Mouse (Mus musculus): ENCODE data around the gene Kcna5. TPM values are rescaled to one million over a fixed set of nuclear protein-coding genes. Genes with fewer than 3 reads are reported as not detected.

Kcna5 gene
- polyA plus RNA-seq, 1 experiment from 2014 or later = 2.1 TPM

- no peak for DNase-seq (ENCODE audit: low spot score)
- no peaks in the 10 kb centered on the region for H3K9me3 ChIP-seq (ENCODE audit: control insufficient read depth, low read length)
- H3K4me1 ChIP-seq (ENCODE audit: control insufficient read depth, insufficient read depth, low read length) = peaks cover 6% of the 10 kb centered on the region
- H3K27ac ChIP-seq (ENCODE audit: low read depth, low read length) = no peak overlapping the region
- peaks cover 7% of the 10 kb centered on the region for H3K27me3 ChIP-seq (ENCODE audit: control insufficient read depth, insufficient read depth, low read length)
- H3K9ac ChIP-seq (ENCODE audit: low read length) = no peak overlapping the region
- no peak overlapping the region for H3K4me3 ChIP-seq (ENCODE audit: low read depth, low read length)
- H3K36me3 ChIP-seq (ENCODE audit: control insufficient read depth, insufficient read depth, low read length) = no peaks in the 10 kb centered on the region
- no peak for ATAC-seq (ENCODE audit: insufficient read depth, low FRiP score, low TSS enrichment)
- 82% methylated on average over 3 of the region's 3 CpGs for WGBS
- H3K4me2 ChIP-seq (ENCODE audit: low read depth) = no peak overlapping the region
Measured at GRCm38 (mm10) chr6:126530019-126530418, 5.2 kb downstream of the Kcna5 start.

- no peak overlapping the region for H3K4me2 ChIP-seq (ENCODE audit: low read depth)
- WGBS = 38% methylated on average over 10 of the region's 10 CpGs
- no peaks in the 10 kb centered on the region for H3K36me3 ChIP-seq (ENCODE audit: control insufficient read depth, insufficient read depth, low read length)
- no peaks in the 10 kb centered on the region for H3K27me3 ChIP-seq (ENCODE audit: control insufficient read depth, insufficient read depth, low read length)
- no peaks in the 10 kb centered on the region for H3K9me3 ChIP-seq (ENCODE audit: control insufficient read depth, low read length)
- 0 out of 2 replicates have a peak overlapping the region, but pooled peaks have one; percentile 10 for H3K9ac ChIP-seq (ENCODE audit: low read length)
- H3K4me1 ChIP-seq (ENCODE audit: control insufficient read depth, insufficient read depth, low read length) = peaks cover 5% of the 10 kb centered on the region; the same call in 1 of the 2 replicates
- H3K27ac ChIP-seq (ENCODE audit: low read depth, low read length) = no peak overlapping the region
- DNase-seq (ENCODE audit: low spot score) (peak; percentile 58), ATAC-seq (ENCODE audit: insufficient read depth, low FRiP score, low TSS enrichment) (no peak)
- H3K4me3 ChIP-seq (ENCODE audit: low read depth, low read length) = no peak overlapping the region
Measured at GRCm38 (mm10) chr6:126514720-126515119, 20.5 kb downstream of the Kcna5 start.

GRCm38 (mm10) chr6:126513714-126514248 lies 21.4 kb downstream of the Kcna5 start:
- ATAC-seq (ENCODE audit: insufficient read depth, low FRiP score, low TSS enrichment) (no peak), DNase-seq (ENCODE audit: low spot score) (no peak)
- Histone ChIP-seq H3K4me3 (ENCODE audit: low read depth, low read length) (no peak overlapping the region), H3K4me2 (ENCODE audit: low read depth) (no peak overlapping the region), H3K27me3 (ENCODE audit: control insufficient read depth, insufficient read depth, low read length) (no peaks in the 10 kb centered on the region), H3K9ac (ENCODE audit: low read length) (no peak overlapping the region), H3K36me3 (ENCODE audit: control insufficient read depth, insufficient read depth, low read length) (no peaks in the 10 kb centered on the region), H3K9me3 (ENCODE audit: control insufficient read depth, low read length) (no peaks in the 10 kb centered on the region), H3K4me1 (ENCODE audit: control insufficient read depth, insufficient read depth, low read length) (peaks cover 5% of the 10 kb centered on the region; the same call in 1 of the 2 replicates), H3K27ac (ENCODE audit: low read depth, low read length) (no peak overlapping the region)
- WGBS = 82% methylated on average over 3 of the region's 3 CpGs

GRCm38 (mm10) chr6:126513154-126513553 lies 22.1 kb downstream of the Kcna5 start:
- WGBS = 85% methylated on average over 3 of the region's 3 CpGs
- no peaks in the 10 kb centered on the region for H3K9me3 ChIP-seq (ENCODE audit: control insufficient read depth, low read length)

GRCm38 (mm10) chr6:126508671-126509070 lies 26.5 kb downstream of the Kcna5 start:
- no peaks in the 10 kb centered on the region for H3K9me3 ChIP-seq (ENCODE audit: control insufficient read depth, low read length)
- H3K9ac ChIP-seq (ENCODE audit: low read length) = no peak overlapping the region
- ATAC-seq (ENCODE audit: insufficient read depth, low FRiP score, low TSS enrichment) = no peak
- no peak overlapping the region for H3K27ac ChIP-seq (ENCODE audit: low read depth, low read length)
- no peaks in the 10 kb centered on the region for H3K27me3 ChIP-seq (ENCODE audit: control insufficient read depth, insufficient read depth, low read length)
- H3K4me1 ChIP-seq (ENCODE audit: control insufficient read depth, insufficient read depth, low read length) = no peaks in the 10 kb centered on the region
- H3K36me3 ChIP-seq (ENCODE audit: control insufficient read depth, insufficient read depth, low read length) = no peaks in the 10 kb centered on the region
- no peak overlapping the region for H3K4me2 ChIP-seq (ENCODE audit: low read depth)
- no peak overlapping the region for H3K4me3 ChIP-seq (ENCODE audit: low read depth, low read length)
- no peak for DNase-seq (ENCODE audit: low spot score)
- WGBS = 72% methylated on average over 6 of the region's 6 CpGs

More at GRCm38 (mm10) chr6:126513154-126513553, 22.1 kb downstream of the Kcna5 start:
- Histone ChIP-seq H3K9ac (ENCODE audit: low read length) (no peak overlapping the region), H3K27me3 (ENCODE audit: control insufficient read depth, insufficient read depth, low read length) (no peaks in the 10 kb centered on the region), H3K27ac (ENCODE audit: low read depth, low read length) (no peak overlapping the region), H3K4me3 (ENCODE audit: low read depth, low read length) (no peak overlapping the region), H3K4me1 (ENCODE audit: control insufficient read depth, insufficient read depth, low read length) (peaks cover 5% of the 10 kb centered on the region; the same call in 1 of the 2 replicates), H3K4me2 (ENCODE audit: low read depth) (no peak overlapping the region), H3K36me3 (ENCODE audit: control insufficient read depth, insufficient read depth, low read length) (no peaks in the 10 kb centered on the region)
- ATAC-seq (ENCODE audit: insufficient read depth, low FRiP score, low TSS enrichment) (no peak), DNase-seq (ENCODE audit: low spot score) (no peak)

GRCm38 (mm10) chr6:126503920-126504319 lies 31.3 kb downstream of the Kcna5 start:
- Histone ChIP-seq H3K27ac (ENCODE audit: low read depth, low read length) (no peak overlapping the region), H3K36me3 (ENCODE audit: control insufficient read depth, insufficient read depth, low read length) (no peaks in the 10 kb centered on the region), H3K27me3 (ENCODE audit: control insufficient read depth, insufficient read depth, low read length) (no peaks in the 10 kb centered on the region), H3K4me2 (ENCODE audit: low read depth) (no peak overlapping the region), H3K4me1 (ENCODE audit: control insufficient read depth, insufficient read depth, low read length) (no peaks in the 10 kb centered on the region), H3K9ac (ENCODE audit: low read length) (no peak overlapping the region), H3K9me3 (ENCODE audit: control insufficient read depth, low read length) (no peaks in the 10 kb centered on the region), H3K4me3 (ENCODE audit: low read depth, low read length) (no peak overlapping the region)
- DNase-seq (ENCODE audit: low spot score) (no peak), ATAC-seq (ENCODE audit: insufficient read depth, low FRiP score, low TSS enrichment) (no peak)
- WGBS = 77% methylated on average over 8 of the region's 8 CpGs

GRCm38 (mm10) chr6:126502691-126503301 lies 32.4 kb downstream of the Kcna5 start:
- DNase-seq (ENCODE audit: low spot score) (no peak), ATAC-seq (ENCODE audit: insufficient read depth, low FRiP score, low TSS enrichment) (no peak)
- Histone ChIP-seq H3K36me3 (ENCODE audit: control insufficient read depth, insufficient read depth, low read length) (no peaks in the 10 kb centered on the region), H3K9me3 (ENCODE audit: control insufficient read depth, low read length) (no peaks in the 10 kb centered on the region), H3K27ac (ENCODE audit: low read depth, low read length) (no peak overlapping the region), H3K27me3 (ENCODE audit: control insufficient read depth, insufficient read depth, low read length) (no peaks in the 10 kb centered on the region), H3K4me1 (ENCODE audit: control insufficient read depth, insufficient read depth, low read length) (no peaks in the 10 kb centered on the region), H3K4me2 (ENCODE audit: low read depth) (no peak overlapping the region), H3K9ac (ENCODE audit: low read length) (no peak overlapping the region), H3K4me3 (ENCODE audit: low read depth, low read length) (no peak overlapping the region)
- WGBS = 49% methylated on average over 9 of the region's 9 CpGs

GRCm38 (mm10) chr6:126500985-126501384 lies 34.2 kb downstream of the Kcna5 start:
- 89% methylated on average over 6 of the region's 6 CpGs for WGBS
- no peak overlapping the region for H3K9ac ChIP-seq (ENCODE audit: low read length)
- H3K4me3 ChIP-seq (ENCODE audit: low read depth, low read length) = no peak overlapping the region
- no peaks in the 10 kb centered on the region for H3K36me3 ChIP-seq (ENCODE audit: control insufficient read depth, insufficient read depth, low read length)
- H3K27me3 ChIP-seq (ENCODE audit: control insufficient read depth, insufficient read depth, low read length) = no peaks in the 10 kb centered on the region
- H3K4me1 ChIP-seq (ENCODE audit: control insufficient read depth, insufficient read depth, low read length) = no peaks in the 10 kb centered on the region
- no peaks in the 10 kb centered on the region for H3K9me3 ChIP-seq (ENCODE audit: control insufficient read depth, low read length)
- DNase-seq (ENCODE audit: low spot score) (no peak), ATAC-seq (ENCODE audit: insufficient read depth, low FRiP score, low TSS enrichment) (no peak)
- no peak overlapping the region for H3K4me2 ChIP-seq (ENCODE audit: low read depth)
- H3K27ac ChIP-seq (ENCODE audit: low read depth, low read length) = no peak overlapping the region

GRCm38 (mm10) chr6:126500088-126500487 lies 35.1 kb downstream of the Kcna5 start:
- Histone ChIP-seq H3K4me1 (ENCODE audit: control insufficient read depth, insufficient read depth, low read length) (no peaks in the 10 kb centered on the region), H3K9ac (ENCODE audit: low read length) (no peak overlapping the region), H3K4me3 (ENCODE audit: low read depth, low read length) (no peak overlapping the region), H3K4me2 (ENCODE audit: low read depth) (no peak overlapping the region), H3K27me3 (ENCODE audit: control insufficient read depth, insufficient read depth, low read length) (no peaks in the 10 kb centered on the region), H3K36me3 (ENCODE audit: control insufficient read depth, insufficient read depth, low read length) (no peaks in the 10 kb centered on the region), H3K9me3 (ENCODE audit: control insufficient read depth, low read length) (no peaks in the 10 kb centered on the region), H3K27ac (ENCODE audit: low read depth, low read length) (no peak overlapping the region)
- ATAC-seq (ENCODE audit: insufficient read depth, low FRiP score, low TSS enrichment) = 0 out of 2 replicates have a peak, but pooled peaks have one; percentile 60
- WGBS = 18% methylated on average over 8 of the region's 8 CpGs
- DNase-seq (ENCODE audit: low spot score) = peak; percentile 84
